Mouse (Mus musculus): Measurements from ENCODE around the gene Asap2.

DNA sequence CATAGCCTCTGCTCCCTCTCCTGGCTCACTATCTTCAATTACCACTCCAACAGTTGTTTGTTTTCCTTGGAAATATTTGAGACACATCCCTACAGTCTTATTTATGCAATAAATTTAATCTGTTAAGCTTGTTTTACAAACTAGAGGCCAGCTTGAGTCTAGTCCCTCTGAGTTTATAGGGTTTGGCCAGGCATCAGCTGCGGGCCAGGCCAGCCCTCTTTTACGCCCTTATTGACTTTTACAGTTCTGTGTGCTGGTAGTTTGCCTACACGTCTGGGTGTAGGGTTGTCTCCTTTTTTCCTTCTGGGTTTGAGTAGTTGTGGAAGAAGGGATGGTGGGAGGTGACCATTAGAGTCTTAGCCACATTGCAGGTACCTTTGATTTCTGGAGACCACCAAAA lies 173.4 kb downstream of the Asap2 start:
- no peak for TF ChIP-seq CTCF (IDR thresholded peaks at IDR 0.05; ENCODE audit: control insufficient read depth, insufficient read depth, insufficient read length)
- no peak for TF ChIP-seq USF1 (IDR thresholded peaks at IDR 0.05; ENCODE audit: low read depth)
- no peak for TF ChIP-seq MYOD1 (IDR thresholded peaks at IDR 0.05; ENCODE audit: control insufficient read depth, insufficient read length, low read depth)
- no peak for TF ChIP-seq CEBPB (IDR thresholded peaks at IDR 0.05; ENCODE audit: low read depth)
- TF ChIP-seq MAX (IDR thresholded peaks at IDR 0.05): no peak
- no peak for TF ChIP-seq FOSL1 (IDR thresholded peaks at IDR 0.05; ENCODE audit: insufficient read depth, low read length, poor library complexity, severe bottlenecking)
- TF ChIP-seq MYOG (IDR thresholded peaks at IDR 0.05; ENCODE audit: control insufficient read depth, extremely low read depth, insufficient read length): no peak

Data from C2C12 (cell line).